Mouse (Mus musculus) c-Kit-negative CD71-positive TER-119-positive erythroid progenitor cells, embryonic 14.5 days (primary cell): ENCODE data around the gene Vtcn1.

ENCODE experiments used
- DNase-seq: peaks from one replicate; pipeline ENCODE4 v3.0.0-alpha.2; 2013; ENCODE audit warnings: low read depth, low spot score

Vtcn1 gene

GRCm38 (mm10) chr3:100920611-100921140 is 95.4 kb downstream of the Vtcn1 start:
- DNase-seq, result no peak

GRCm38 (mm10) chr3:100921825-100922505 is 96.7 kb downstream of the Vtcn1 start, which contains the start of gene Trim45:
Trim45 (plus strand) TSS chr3:100922202.
- peak; percentile 95 for DNase-seq

- no peak for DNase-seq
These were observed 97.5 kb downstream of the Vtcn1 start for GRCm38 (mm10) chr3:100922506-100923375.

DNA sequence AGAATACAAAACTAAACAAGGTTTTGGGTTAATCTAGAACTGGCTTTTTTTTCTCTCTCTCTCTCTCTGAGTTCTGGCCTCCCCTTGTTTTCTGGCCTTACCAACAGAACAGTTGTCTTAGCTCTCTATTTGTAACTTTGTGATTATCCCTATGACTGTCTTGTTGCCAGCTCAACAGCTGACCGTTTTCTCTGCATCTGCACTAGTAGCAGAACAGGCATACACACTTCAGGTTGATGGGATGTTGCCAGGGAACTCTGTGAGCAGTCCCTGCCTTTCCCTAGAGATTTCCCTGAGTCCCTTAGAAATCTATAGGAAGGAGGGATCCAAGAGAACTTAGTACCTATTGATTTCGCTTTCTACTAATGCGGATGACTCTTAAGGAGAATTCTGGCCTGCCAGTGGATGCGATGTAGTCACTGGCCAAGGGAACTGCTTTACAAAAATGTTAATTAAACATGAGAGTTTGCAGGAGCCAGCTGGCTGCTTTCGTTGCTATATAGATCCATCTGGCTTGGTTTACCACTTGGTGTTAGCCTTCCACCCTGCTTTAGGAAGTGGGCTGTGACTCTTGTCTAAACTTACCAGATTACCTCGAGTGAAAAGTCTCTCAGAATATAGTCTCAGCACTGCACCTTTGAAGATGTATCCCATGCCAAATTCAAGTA is 98.9 kb downstream of the Vtcn1 start:
- no peak for DNase-seq

DNA sequence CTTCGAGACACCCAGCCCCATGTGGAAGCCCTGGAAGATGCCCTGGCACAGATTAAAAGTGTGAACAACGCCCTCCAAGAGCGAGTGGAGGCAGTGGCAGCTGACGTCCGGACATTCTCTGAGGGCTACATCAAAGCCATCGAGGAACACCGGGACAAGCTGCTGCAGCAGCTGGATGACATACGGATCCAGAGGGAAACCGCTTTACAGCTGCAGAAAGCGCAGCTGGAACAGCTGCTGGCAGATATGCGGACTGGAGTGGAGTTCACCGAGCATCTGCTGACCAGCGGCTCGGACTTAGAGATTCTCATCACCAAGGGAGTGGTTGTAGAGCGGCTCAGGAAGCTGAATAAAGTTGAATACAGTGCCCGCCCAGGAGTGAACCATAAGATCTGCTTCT is 99.9 kb downstream of the Vtcn1 start:
- DNase-seq, result no peak

GRCm38 (mm10) chr3:100931332-100932076 is 106.2 kb downstream of the Vtcn1 start:
- no peak for DNase-seq

DNA sequence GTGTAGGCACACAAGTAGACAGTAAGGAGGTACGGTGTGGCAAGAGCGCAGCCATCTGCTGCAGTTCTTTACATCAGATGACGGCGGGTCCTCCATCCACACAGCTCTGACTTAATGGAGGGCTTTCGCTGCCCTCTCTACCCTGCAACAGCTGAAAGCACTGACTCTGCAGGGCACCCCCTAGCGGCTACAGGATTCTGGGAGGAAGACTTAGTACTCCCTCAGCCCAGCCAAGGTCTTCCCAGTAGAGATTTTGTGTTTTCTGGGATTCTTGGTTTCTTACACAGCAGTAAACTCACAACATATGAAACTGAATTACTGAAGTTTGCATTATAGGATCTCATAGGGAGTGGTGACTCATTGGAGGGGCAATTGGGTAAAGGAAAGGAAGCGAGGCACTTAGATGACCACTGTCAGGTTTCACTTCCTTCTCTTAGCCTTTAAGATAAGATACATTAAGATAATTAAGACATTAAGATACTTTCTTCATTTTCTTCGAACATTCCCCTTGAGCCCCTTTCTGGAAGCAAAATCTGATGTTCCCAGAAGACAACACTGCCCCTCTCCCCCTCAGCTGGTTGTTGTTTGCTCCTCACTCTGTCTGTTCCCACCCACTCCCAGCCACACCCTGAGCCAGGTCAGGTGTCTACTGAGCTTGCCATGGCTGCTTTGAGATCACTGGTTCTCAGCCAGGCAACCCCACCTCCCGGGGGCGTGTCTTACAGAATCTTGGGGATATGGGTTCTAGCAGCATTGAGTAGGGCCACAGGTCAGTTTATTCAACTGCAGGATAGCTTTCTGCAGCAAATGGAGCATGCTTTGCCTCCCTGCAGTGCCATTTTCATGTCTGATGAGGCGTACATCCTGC is 107.1 kb downstream of the Vtcn1 start:
- no peak for DNase-seq

GRCm38 (mm10) chr3:100935521-100935920 is 110.3 kb downstream of the Vtcn1 start:
- DNase-seq, result no peak

DNA sequence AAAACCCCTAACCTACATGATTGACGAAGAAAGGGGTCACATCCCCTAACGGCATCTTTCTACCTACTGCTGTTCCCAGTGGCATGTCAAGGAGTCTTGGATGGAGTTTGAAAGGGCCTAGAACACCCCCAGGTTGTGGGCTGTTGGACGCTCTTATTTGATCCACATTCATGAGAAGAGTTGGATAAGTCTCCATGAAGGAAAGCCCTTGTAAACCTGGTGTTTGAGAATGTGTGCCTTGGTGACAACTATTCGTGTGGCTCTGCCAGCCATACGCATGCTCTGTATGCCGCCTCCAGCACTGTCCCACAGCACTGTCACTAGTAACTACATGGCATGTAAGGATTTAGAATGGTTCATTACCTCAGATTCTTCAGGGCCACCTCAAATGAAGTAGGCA is 110.9 kb downstream of the Vtcn1 start:
- DNase-seq, result no peak

DNA sequence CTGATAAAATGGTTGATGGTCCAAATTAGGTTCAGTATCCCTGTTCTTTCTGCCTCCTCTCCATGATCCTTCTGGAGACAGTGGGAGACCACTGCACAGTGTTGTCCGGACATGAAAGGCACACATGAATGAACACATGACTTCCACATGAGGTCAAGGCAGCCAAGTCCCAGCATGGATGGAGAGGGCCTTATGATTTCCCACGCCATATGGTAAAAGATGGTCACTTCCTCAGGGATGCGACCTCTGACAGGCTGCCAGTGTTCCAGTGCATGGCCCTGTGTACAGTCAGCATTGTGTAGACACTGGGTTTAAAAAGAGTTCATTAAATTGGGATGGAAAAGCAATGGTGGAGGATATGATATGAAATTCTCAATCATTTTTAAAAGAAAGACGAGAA is 113.0 kb downstream of the Vtcn1 start:
- DNase-seq, result no peak

GRCm38 (mm10) chr3:100940496-100941037 is 115.3 kb downstream of the Vtcn1 start:
- DNase-seq, result no peak
